In the genomic region with DNA sequence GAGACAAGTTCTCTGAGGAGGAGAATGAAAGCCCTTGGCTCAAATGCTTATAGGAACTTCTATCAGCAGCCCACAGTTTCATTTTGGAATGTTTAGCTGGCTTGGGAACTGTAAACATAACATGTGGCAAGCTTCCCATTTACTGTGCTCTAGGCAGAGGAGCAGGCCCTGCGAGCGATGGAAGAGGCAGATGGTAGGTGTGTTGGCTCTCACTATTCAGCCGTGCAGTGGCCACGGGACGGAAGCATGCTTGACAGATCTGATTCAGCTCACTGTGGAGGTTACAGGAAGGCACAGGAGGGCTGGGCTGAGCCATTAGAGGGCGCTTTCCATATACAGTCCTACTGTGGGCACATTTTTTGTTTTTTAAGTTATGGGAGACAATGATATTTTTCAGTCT, we compare ENCODE assay signal across 8 mouse cellular contexts.
DNase-seq lines count a peak whose midpoint lies in the region; ATAC-seq and TF ChIP-seq lines count a peak whose summit lies in the region.

No protein-coding gene starts in this region.

- peaks cover 4% of the 10 kb centered on the region; the same call in 1 of the 2 replicates for H3K36me3 ChIP-seq in forebrain, embryonic 13.5 days (ENCODE audit: poor library complexity, severe bottlenecking)
- no peaks in the 10 kb centered on the region for H3K36me3 ChIP-seq in forebrain, embryonic 11.5 days (ENCODE audit: control insufficient read depth, insufficient read depth, low read length)

- intact Hi-C loops in left cerebral cortex, adult 2 months (cut with DNase I), result no loop called here

- no peak for DNase-seq in forebrain, embryonic 11.5 days (ENCODE audit: low spot score)
- peak; percentile 91 for DNase-seq in A20 (ENCODE audit: low read depth, low spot score)
- DNase-seq in cerebellum, postnatal 14 days, result peak; percentile 80 to 83
- peak; percentile 31 to 34 for DNase-seq in layer of hippocampus, adult 2 months (ENCODE audit: low spot score in 2 of 2)
- DNase-seq in left cerebral cortex, adult 2 months (ENCODE audit: extremely low spot score in 1 of 2, low spot score in 2 of 2), result no peak
- no peak for DNase-seq in gastrocnemius, adult 8-10 months (ENCODE audit: low spot score in 2 of 2)

- ATAC-seq in forebrain, embryonic 13.5 days, result peak; percentile 75
- no peak for ATAC-seq in forebrain, embryonic 11.5 days (replicated peaks; ENCODE audit: low FRiP score)
- ATAC-seq in monocyte, adult 5-6 weeks (replicated peaks; ENCODE audit: insufficient number of reproducible peaks, low FRiP score, low TSS enrichment, poor library complexity, severe bottlenecking), result no peak; the same call in 1 of the 2 replicates

- H3K4me2 ChIP-seq in forebrain, embryonic 13.5 days, result no peak overlapping the region
- H3K4me2 ChIP-seq in forebrain, embryonic 11.5 days (ENCODE audit: low read depth, low read length, severe bottlenecking), result no peak overlapping the region

- peak overlapping the region; percentile 63 for H3K27ac ChIP-seq in forebrain, embryonic 13.5 days
- H3K27ac ChIP-seq in forebrain, embryonic 11.5 days (ENCODE audit: low read depth, low read length), result no peak overlapping the region
- peak overlapping the region; percentile 63 for H3K27ac ChIP-seq in layer of hippocampus, adult 2 months
- H3K27ac ChIP-seq in left cerebral cortex, adult 2 months, result no peak overlapping the region

- 43% methylated on average over 6 of the region's 6 CpGs for WGBS in forebrain, embryonic 13.5 days
- 73% methylated on average over 6 of the region's 6 CpGs for WGBS in forebrain, embryonic 11.5 days

- no peaks in the 10 kb centered on the region for H3K27me3 ChIP-seq in forebrain, embryonic 13.5 days
- H3K27me3 ChIP-seq in forebrain, embryonic 11.5 days (ENCODE audit: control insufficient read depth, insufficient read depth, low read length), result no peaks in the 10 kb centered on the region

- H3K4me1 ChIP-seq in forebrain, embryonic 13.5 days, result peaks cover 48% of the 10 kb centered on the region
- no peaks in the 10 kb centered on the region for H3K4me1 ChIP-seq in forebrain, embryonic 11.5 days (replicated peaks; ENCODE audit: control insufficient read depth, insufficient read depth, low read length)

- H3K9me3 ChIP-seq in forebrain, embryonic 13.5 days (replicated peaks), result no peaks in the 10 kb centered on the region
- no peaks in the 10 kb centered on the region for H3K9me3 ChIP-seq in forebrain, embryonic 11.5 days (ENCODE audit: control insufficient read depth, low read length)

- H3K4me3 ChIP-seq in forebrain, embryonic 13.5 days, result no peak overlapping the region
- H3K4me3 ChIP-seq in forebrain, embryonic 11.5 days (ENCODE audit: low read depth, low read length), result no peak overlapping the region
- no peak overlapping the region for H3K4me3 ChIP-seq in layer of hippocampus, adult 2 months
- no peak overlapping the region for H3K4me3 ChIP-seq in left cerebral cortex, adult 2 months

- no peak overlapping the region for H3K9ac ChIP-seq in forebrain, embryonic 13.5 days
- H3K9ac ChIP-seq in forebrain, embryonic 11.5 days (ENCODE audit: low read length), result no peak overlapping the region

- peak; percentile 40 for TF ChIP-seq CTCF in layer of hippocampus, adult 2 months (conservative IDR thresholded peaks at IDR 0.05)
- no peak; the same call in 1 of the 2 replicates for TF ChIP-seq CTCF in left cerebral cortex, adult 2 months (IDR thresholded peaks at IDR 0.05)

Comparison
In these comparisons a context has a peak if more than half of its experiments do, and no peak if none do; other contexts are left out.
1. H3K27ac ChIP-seq: peak in forebrain, embryonic 13.5 days (single experiment) and layer of hippocampus, adult 2 months (single experiment); none in forebrain, embryonic 11.5 days (single experiment) and left cerebral cortex, adult 2 months (single experiment).
2. DNase-seq: peak in A20 (single experiment), cerebellum, postnatal 14 days (2 of 2) and layer of hippocampus, adult 2 months (2 of 2); none in forebrain, embryonic 11.5 days (single experiment), left cerebral cortex, adult 2 months (0 of 2) and gastrocnemius, adult 8-10 months (0 of 2).